Mouse (Mus musculus): ENCODE measurements around the gene Rasl12.

GRCm38 (mm10) chr9:65458975-65459374 is 60.7 kb downstream of the Rasl12 start:
- TF ChIP-seq POLR2A (IDR thresholded peaks at IDR 0.05; ENCODE audit: borderline replicate concordance, extremely low read depth, low read depth, low read length) (no peak), CTCF (IDR thresholded peaks at IDR 0.05; ENCODE audit: insufficient read depth, low read length) (no peak)

All from lung, adult 2 months (tissue).